Mouse (Mus musculus): ENCODE data around the gene Sdhc. TPM values are rescaled to one million over a fixed set of nuclear protein-coding genes. Genes with fewer than 3 reads are reported as not detected.

Sdhc gene
- total and polyA plus RNA-seq, 3 experiments = 40.5 to 225 (median 158) TPM

- Histone ChIP-seq H3K4me3 (ENCODE audit: low read depth, low read length) (no peak overlapping the region), H3K4me1 (ENCODE audit: insufficient read depth, low read depth, low read length) (peaks cover 33% of the 10 kb centered on the region), H3K9me3 (replicated peaks) (no peaks in the 10 kb centered on the region), H3K27me3 (ENCODE audit: insufficient read depth, low read length) (no peaks in the 10 kb centered on the region; the same call in 1 of the 2 replicates), H3K36me3 (replicated peaks) (peaks cover 2% of the 10 kb centered on the region)
- TF ChIP-seq TAL1 (conservative IDR thresholded peaks at IDR 0.05; ENCODE audit: low read depth, low read length) = no peak
- no peak for TF ChIP-seq POLR2AphosphoS5 (IDR thresholded peaks at IDR 0.05; ENCODE audit: insufficient replicate concordance, low read depth, low read length)
- TF ChIP-seq GATA2 (IDR thresholded peaks at IDR 0.05; ENCODE audit: borderline replicate concordance, low read depth, low read length) = no peak
- TF ChIP-seq CTCF (IDR thresholded peaks at IDR 0.05; ENCODE audit: low read depth, low read length) = no peak
- no peak for TF ChIP-seq GATA1 (IDR thresholded peaks at IDR 0.05; ENCODE audit: borderline replicate concordance, low read length)
- ATAC-seq (ENCODE audit: extremely low read depth, insufficient number of reproducible peaks, low FRiP score, poor library complexity, severe bottlenecking) = no peak
- no peak for DNase-seq (ENCODE audit: low spot score)
Observed at GRCm38 (mm10) chr1:171120893-171121292, 29.5 kb downstream of the Sdhc start.

GRCm38 (mm10) chr1:171119405-171119804, 31.0 kb downstream of the Sdhc start:
- TF ChIP-seq GATA1 (IDR thresholded peaks at IDR 0.05; ENCODE audit: borderline replicate concordance, low read length) = no peak
- no peak for TF ChIP-seq GATA2 (IDR thresholded peaks at IDR 0.05; ENCODE audit: borderline replicate concordance, low read depth, low read length)
- no peak for TF ChIP-seq CTCF (IDR thresholded peaks at IDR 0.05; ENCODE audit: low read depth, low read length)
- no peak for TF ChIP-seq POLR2AphosphoS5 (IDR thresholded peaks at IDR 0.05; ENCODE audit: insufficient replicate concordance, low read depth, low read length)
- Histone ChIP-seq H3K4me1 (ENCODE audit: insufficient read depth, low read depth, low read length) (peaks cover 35% of the 10 kb centered on the region), H3K27me3 (ENCODE audit: insufficient read depth, low read length) (no peaks in the 10 kb centered on the region; the same call in 1 of the 2 replicates), H3K36me3 (replicated peaks) (no peaks in the 10 kb centered on the region), H3K4me3 (ENCODE audit: low read depth, low read length) (no peak overlapping the region), H3K9me3 (replicated peaks) (no peaks in the 10 kb centered on the region)
- DNase-seq (ENCODE audit: low spot score) = no peak
- no peak for ATAC-seq (ENCODE audit: extremely low read depth, insufficient number of reproducible peaks, low FRiP score, poor library complexity, severe bottlenecking)

- Histone ChIP-seq H3K27me3 (ENCODE audit: insufficient read depth, low read length) (no peaks in the 10 kb centered on the region; the same call in 1 of the 2 replicates), H3K36me3 (replicated peaks) (no peaks in the 10 kb centered on the region), H3K9me3 (replicated peaks) (no peaks in the 10 kb centered on the region), H3K4me3 (ENCODE audit: low read depth, low read length) (no peak overlapping the region), H3K4me1 (ENCODE audit: insufficient read depth, low read depth, low read length) (peaks cover 37% of the 10 kb centered on the region)
- TF ChIP-seq GATA2 (IDR thresholded peaks at IDR 0.05; ENCODE audit: borderline replicate concordance, low read depth, low read length) = no peak
- TF ChIP-seq POLR2AphosphoS5 (IDR thresholded peaks at IDR 0.05; ENCODE audit: insufficient replicate concordance, low read depth, low read length) = no peak
- no peak for TF ChIP-seq CTCF (IDR thresholded peaks at IDR 0.05; ENCODE audit: low read depth, low read length)
- no peak for TF ChIP-seq TAL1 (conservative IDR thresholded peaks at IDR 0.05; ENCODE audit: low read depth, low read length)
- no peak for TF ChIP-seq GATA1 (IDR thresholded peaks at IDR 0.05; ENCODE audit: borderline replicate concordance, low read length)
- no peak for DNase-seq (ENCODE audit: low spot score)
- no peak for ATAC-seq (ENCODE audit: extremely low read depth, insufficient number of reproducible peaks, low FRiP score, poor library complexity, severe bottlenecking)
Observed at GRCm38 (mm10) chr1:171118996-171119395, 31.4 kb downstream of the Sdhc start.

- peaks cover 41% of the 10 kb centered on the region for H3K4me1 ChIP-seq (ENCODE audit: insufficient read depth, low read depth, low read length)
- no peaks in the 10 kb centered on the region; the same call in 1 of the 2 replicates for H3K27me3 ChIP-seq (ENCODE audit: insufficient read depth, low read length)
- TF ChIP-seq GATA2 (IDR thresholded peaks at IDR 0.05; ENCODE audit: borderline replicate concordance, low read depth, low read length) (no peak), POLR2AphosphoS5 (IDR thresholded peaks at IDR 0.05; ENCODE audit: insufficient replicate concordance, low read depth, low read length) (no peak), TAL1 (conservative IDR thresholded peaks at IDR 0.05; ENCODE audit: low read depth, low read length) (no peak), GATA1 (IDR thresholded peaks at IDR 0.05; ENCODE audit: borderline replicate concordance, low read length) (no peak), CTCF (IDR thresholded peaks at IDR 0.05; ENCODE audit: low read depth, low read length) (no peak)
- no peak overlapping the region for H3K4me3 ChIP-seq (ENCODE audit: low read depth, low read length)
- H3K36me3 ChIP-seq (replicated peaks) = no peaks in the 10 kb centered on the region
- ATAC-seq (ENCODE audit: extremely low read depth, insufficient number of reproducible peaks, low FRiP score, poor library complexity, severe bottlenecking) (no peak), DNase-seq (ENCODE audit: low spot score) (peak; percentile 20)
- no peaks in the 10 kb centered on the region for H3K9me3 ChIP-seq (replicated peaks)
Observed at GRCm38 (mm10) chr1:171118269-171118684, 32.1 kb downstream of the Sdhc start.

- H3K4me3 ChIP-seq (ENCODE audit: low read depth, low read length) = no peak overlapping the region
- no peak for DNase-seq (ENCODE audit: low spot score)
Observed at GRCm38 (mm10) chr1:171116280-171116679, 34.1 kb downstream of the Sdhc start.

GRCm38 (mm10) chr1:171113873-171114299, 36.5 kb downstream of the Sdhc start, which contains the start of gene Cfap126:
Gene Cfap126, plus strand, starts transcription at chr1:171113918.
- no peak for TF ChIP-seq GATA2 (IDR thresholded peaks at IDR 0.05; ENCODE audit: borderline replicate concordance, low read depth, low read length)
- no peak for TF ChIP-seq TAL1 (conservative IDR thresholded peaks at IDR 0.05; ENCODE audit: low read depth, low read length)
- no peak for TF ChIP-seq CTCF (IDR thresholded peaks at IDR 0.05; ENCODE audit: low read depth, low read length)
- TF ChIP-seq GATA1 (IDR thresholded peaks at IDR 0.05; ENCODE audit: borderline replicate concordance, low read length) = no peak
- TF ChIP-seq POLR2AphosphoS5 (IDR thresholded peaks at IDR 0.05; ENCODE audit: insufficient replicate concordance, low read depth, low read length) = no peak
- Histone ChIP-seq H3K9me3 (replicated peaks) (no peaks in the 10 kb centered on the region), H3K27me3 (ENCODE audit: insufficient read depth, low read length) (no peaks in the 10 kb centered on the region), H3K36me3 (replicated peaks) (no peaks in the 10 kb centered on the region), H3K4me1 (ENCODE audit: insufficient read depth, low read depth, low read length) (peaks cover 48% of the 10 kb centered on the region), H3K4me3 (ENCODE audit: low read depth, low read length) (peak within 1 kb of the TSS; percentile 69)
- ATAC-seq (ENCODE audit: extremely low read depth, insufficient number of reproducible peaks, low FRiP score, poor library complexity, severe bottlenecking) (peak; percentile 51), DNase-seq (ENCODE audit: low spot score) (peak; percentile 20)

More at GRCm38 (mm10) chr1:171116280-171116679, 34.1 kb downstream of the Sdhc start:
- Histone ChIP-seq H3K27me3 (ENCODE audit: insufficient read depth, low read length) (no peaks in the 10 kb centered on the region; the same call in 1 of the 2 replicates), H3K9me3 (replicated peaks) (no peaks in the 10 kb centered on the region), H3K4me1 (ENCODE audit: insufficient read depth, low read depth, low read length) (peaks cover 43% of the 10 kb centered on the region), H3K36me3 (replicated peaks) (no peaks in the 10 kb centered on the region)
- TF ChIP-seq POLR2AphosphoS5 (IDR thresholded peaks at IDR 0.05; ENCODE audit: insufficient replicate concordance, low read depth, low read length) (no peak), CTCF (IDR thresholded peaks at IDR 0.05; ENCODE audit: low read depth, low read length) (no peak), GATA2 (IDR thresholded peaks at IDR 0.05; ENCODE audit: borderline replicate concordance, low read depth, low read length) (no peak), TAL1 (conservative IDR thresholded peaks at IDR 0.05; ENCODE audit: low read depth, low read length) (no peak), GATA1 (IDR thresholded peaks at IDR 0.05; ENCODE audit: borderline replicate concordance, low read length) (no peak)
- no peak for ATAC-seq (ENCODE audit: extremely low read depth, insufficient number of reproducible peaks, low FRiP score, poor library complexity, severe bottlenecking)

Measured in G1E (cell line).